Comparison of ENCODE assay signal across 8 mouse cellular contexts in the genomic region with DNA sequence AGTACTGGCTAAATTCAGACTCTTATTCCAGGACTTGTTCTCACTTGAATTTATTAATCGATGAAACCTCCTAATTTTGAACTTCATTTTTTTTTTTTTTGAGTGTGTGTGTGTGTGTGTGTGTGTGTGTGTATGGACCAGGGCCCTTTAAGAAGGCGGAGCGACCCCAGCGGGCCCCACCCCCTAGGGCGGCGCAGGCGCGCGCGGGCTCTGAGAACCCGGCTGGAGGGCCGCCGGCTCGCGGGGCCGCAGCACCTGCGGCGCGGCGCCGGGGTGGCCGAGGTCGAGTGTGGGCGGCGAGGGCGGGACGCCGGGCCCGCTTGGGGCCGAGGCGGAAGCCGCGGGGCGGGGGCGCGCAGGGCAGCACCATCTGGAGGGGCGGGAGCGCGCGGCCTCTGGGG. TPM values are rescaled to one million over a fixed set of nuclear protein-coding genes. Genes with fewer than 3 reads are reported as not detected.
A peak's percentile ranks its signal among the peaks of the same experiment; 100 is the strongest.
DNase-seq lines count a peak whose midpoint lies in the region; ATAC-seq lines count a peak whose summit lies in the region.

A gene (plus strand): TSS at position 214 of the 401 bp plus-strand sequence.

- DNase-seq in 3134 (ENCODE audit: extremely low read depth, insufficient read length, low spot score), result peak; percentile 93
- peak; percentile 95 for DNase-seq in adrenal gland, postnatal 14 days
- DNase-seq in embryonic facial prominence, embryonic 10.5 days (ENCODE audit: low spot score), result peak; percentile 93
- peak; percentile 99 for DNase-seq in heart, adult 11 months
- peak; percentile 90 for DNase-seq in kidney, adult 18-20 months
- DNase-seq in limb, embryonic 11.5 days (ENCODE audit: low spot score), result peak; percentile 89
- peak; percentile 95 for DNase-seq in midbrain, embryonic 14.5 days
- DNase-seq in spleen, postnatal 10 days (ENCODE audit: low spot score in 2 of 2), result peak; percentile 85 to 91

- peak within 1 kb of the TSS; percentile 84 for H3K4me2 ChIP-seq in limb, embryonic 11.5 days (ENCODE audit: low read depth, severe bottlenecking)
- H3K4me2 ChIP-seq in midbrain, embryonic 14.5 days (ENCODE audit: low read length), result peak within 1 kb of the TSS; percentile 85

- peak within 1 kb of the TSS; percentile 93 for H3K9ac ChIP-seq in limb, embryonic 11.5 days (ENCODE audit: low read length)
- H3K9ac ChIP-seq in midbrain, embryonic 14.5 days (replicated peaks; ENCODE audit: low read length), result peak within 1 kb of the TSS; percentile 83

- H3K36me3 ChIP-seq in embryonic facial prominence, embryonic 10.5 days (replicated peaks), result no peaks in the 10 kb centered on the region; the same call in 1 of the 2 replicates
- H3K36me3 ChIP-seq in limb, embryonic 11.5 days (ENCODE audit: control insufficient read depth, insufficient read depth, low read length), result no peaks in the 10 kb centered on the region
- H3K36me3 ChIP-seq in midbrain, embryonic 14.5 days (ENCODE audit: control insufficient read depth, insufficient read depth, low read length), result no peaks in the 10 kb centered on the region

- peaks cover 26% of the 10 kb centered on the region for H3K4me1 ChIP-seq in embryonic facial prominence, embryonic 10.5 days
- H3K4me1 ChIP-seq in limb, embryonic 11.5 days (ENCODE audit: control insufficient read depth, insufficient read depth, low read length), result peaks cover 12% of the 10 kb centered on the region
- peaks cover 18% of the 10 kb centered on the region for H3K4me1 ChIP-seq in midbrain, embryonic 14.5 days (ENCODE audit: control insufficient read depth, insufficient read depth, low read length)

- peak; percentile 88 for ATAC-seq in limb, embryonic 11.5 days (ENCODE audit: insufficient number of reproducible peaks, low FRiP score, low TSS enrichment, low read depth)
- peak; percentile 90 for ATAC-seq in midbrain, embryonic 14.5 days (ENCODE audit: low FRiP score, low TSS enrichment)

- peak within 1 kb of the TSS; percentile 95 for H3K27ac ChIP-seq in embryonic facial prominence, embryonic 10.5 days (replicated peaks)
- H3K27ac ChIP-seq in limb, embryonic 11.5 days (replicated peaks; ENCODE audit: low read depth, low read length), result peak within 1 kb of the TSS; percentile 76
- peak within 1 kb of the TSS; percentile 89 for H3K27ac ChIP-seq in midbrain, embryonic 14.5 days (replicated peaks; ENCODE audit: low read depth, low read length)

- WGBS in embryonic facial prominence, embryonic 10.5 days, result under 1% methylated on average over 40 of the region's 40 CpGs
- WGBS in limb, embryonic 11.5 days, result 0% methylated on average over 30 of the region's 40 CpGs
- WGBS in midbrain, embryonic 14.5 days, result 2% methylated on average over 39 of the region's 40 CpGs

- H3K4me3 ChIP-seq in embryonic facial prominence, embryonic 10.5 days, result peak within 1 kb of the TSS; percentile 96
- peak within 1 kb of the TSS; percentile 86 for H3K4me3 ChIP-seq in limb, embryonic 11.5 days (ENCODE audit: low read depth, low read length)
- peak within 1 kb of the TSS; percentile 90 for H3K4me3 ChIP-seq in midbrain, embryonic 14.5 days (replicated peaks; ENCODE audit: low read depth, low read length)

- 0 out of 2 replicates have a peak, but pooled peaks cover 3% of the 10 kb centered on the region for H3K27me3 ChIP-seq in embryonic facial prominence, embryonic 10.5 days (replicated peaks; ENCODE audit: low read depth, poor library complexity, severe bottlenecking)
- H3K27me3 ChIP-seq in limb, embryonic 11.5 days (ENCODE audit: control insufficient read depth, insufficient read depth, low read length), result no peaks in the 10 kb centered on the region
- no peaks in the 10 kb centered on the region for H3K27me3 ChIP-seq in midbrain, embryonic 14.5 days (ENCODE audit: control insufficient read depth, insufficient read depth, low read length)

- no peaks in the 10 kb centered on the region for H3K9me3 ChIP-seq in embryonic facial prominence, embryonic 10.5 days
- H3K9me3 ChIP-seq in limb, embryonic 11.5 days (ENCODE audit: control insufficient read depth, low read length), result no peaks in the 10 kb centered on the region
- H3K9me3 ChIP-seq in midbrain, embryonic 14.5 days (ENCODE audit: control insufficient read depth, low read length), result no peaks in the 10 kb centered on the region

RNA-seq across cellular contexts. Expression of the gene that starts here (rescaled TPM):
- total RNA-seq in adrenal gland, postnatal 14 days (2021), result 48.5 and 55.4 TPM in 2 replicates
- 8.6 and 8.7 TPM in 2 replicates for polyA plus RNA-seq in embryonic facial prominence, embryonic 10.5 days (2016; fragmentation: Nextera tagmentation; extraction: Ambion mirVana)
- polyA plus RNA-seq in limb, embryonic 11.5 days (2014; fragmentation: Nextera tagmentation; extraction: Ambion mirVana), result 8.9 and 9.2 TPM in 2 replicates
- polyA plus RNA-seq in midbrain, embryonic 14.5 days (2014; fragmentation: Nextera tagmentation; extraction: Ambion mirVana), result 15.5 and 17.6 TPM in 2 replicates

Comparison
In these comparisons a context has a peak if more than half of its experiments do, and no peak if none do; other contexts are left out.
1. Peak in every context shown above with its lines: DNase-seq, ATAC-seq, H3K4me3 ChIP-seq and H3K27ac ChIP-seq.